Mouse (Mus musculus) liver, postnatal 0 days (tissue): Measurements from ENCODE around the gene Fbln1.

Source experiments
- CTCF ChIP-seq: sonication (generic); IDR thresholded peaks from 2 replicates; pipeline ENCODE4 v1.5.1; 2016; ENCODE audit warnings: antibody characterized with exemption, low read depth
- EP300 ChIP-seq: IDR thresholded peaks from 2 replicates; pipeline ENCODE4 v1.6.1; 2016; ENCODE audit warnings: antibody characterized with exemption, low read depth, mild to moderate bottlenecking

- TF ChIP-seq EP300 (no peak), CTCF (no peak)
Observed at GRCm38 (mm10) chr15:85232256-85232535, 26.4 kb downstream of the Fbln1 start.
